ENCODE assay signal across 9 mouse cellular contexts in genomic region chr15:66353825-66354452, GRCm38 (mm10).
DNase-seq lines count a peak whose midpoint lies in the region; ATAC-seq and TF ChIP-seq lines count a peak whose summit lies in the region.
"Had no signal": no experiment of that assay in that cellular context is flagged by ENCODE, and none has a peak within 500 bp of the region (broad histone marks: within the 10 kb centered on the region; RNA-seq: fewer than 3 reads in every experiment).

No protein-coding gene starts in this region.

- no peaks in the 10 kb centered on the region for H3K4me1 ChIP-seq in hindbrain, postnatal 0 days (ENCODE audit: insufficient read depth, low read length)
- H3K4me1 ChIP-seq in hindbrain, embryonic 11.5 days (replicated peaks; ENCODE audit: control insufficient read depth, insufficient read depth, low read length) = no peaks in the 10 kb centered on the region
- H3K4me1 ChIP-seq: lung, embryonic 15.5 days had no signal

- H3K27ac ChIP-seq in hindbrain, postnatal 0 days = no peak overlapping the region; the same call in 1 of the 2 replicates
- no peak overlapping the region for H3K27ac ChIP-seq in hindbrain, embryonic 11.5 days (ENCODE audit: low read depth, low read length)
- H3K27ac ChIP-seq: lung, embryonic 15.5 days had no signal

- no peaks in the 10 kb centered on the region for H3K9me3 ChIP-seq in hindbrain, postnatal 0 days (ENCODE audit: low read length)
- no peaks in the 10 kb centered on the region for H3K9me3 ChIP-seq in hindbrain, embryonic 11.5 days (ENCODE audit: control insufficient read depth, low read length)
- H3K9me3 ChIP-seq: lung, embryonic 15.5 days had no signal

- 52% methylated on average over 3 of the region's 3 CpGs for whole genome bisulfite sequencing in hindbrain, postnatal 0 days
- 90% methylated on average over 3 of the region's 3 CpGs for WGBS in hindbrain, embryonic 11.5 days

- no peak overlapping the region for H3K9ac ChIP-seq in hindbrain, postnatal 0 days (replicated peaks; ENCODE audit: low read length)
- H3K9ac ChIP-seq in hindbrain, embryonic 11.5 days (ENCODE audit: low read depth, low read length) = no peak overlapping the region
- H3K9ac ChIP-seq: lung, embryonic 15.5 days had no signal

- no peaks in the 10 kb centered on the region for H3K36me3 ChIP-seq in hindbrain, postnatal 0 days (ENCODE audit: insufficient read depth, low read length)
- no peaks in the 10 kb centered on the region for H3K36me3 ChIP-seq in hindbrain, embryonic 11.5 days (ENCODE audit: control insufficient read depth, insufficient read depth, low read length)
- H3K36me3 ChIP-seq: lung, embryonic 15.5 days had no signal

- no peak overlapping the region for H3K4me2 ChIP-seq in hindbrain, postnatal 0 days (ENCODE audit: low read depth, low read length)
- no peak overlapping the region for H3K4me2 ChIP-seq in hindbrain, embryonic 11.5 days (replicated peaks; ENCODE audit: low read depth, low read length)
- H3K4me2 ChIP-seq: lung, embryonic 15.5 days had no signal

- peak; percentile 83 for DNase-seq in hindbrain, postnatal 0 days (ENCODE audit: low spot score)
- DNase-seq in hindbrain, embryonic 11.5 days (ENCODE audit: low spot score) = no peak
- DNase-seq in adrenal gland, postnatal 25 days = peak; percentile 12
- DNase-seq in layer of hippocampus, adult 9-11 months = peak; percentile 71
- peak; percentile 75 for DNase-seq in right cerebral cortex, postnatal 14 days
- DNase-seq in ovary, adult 18-20 months (ENCODE audit: low spot score) = no peak
- no peak for DNase-seq in thymus, adult 18-20 months

- peak; percentile 90 for ATAC-seq in hindbrain, postnatal 0 days
- ATAC-seq in hindbrain, embryonic 11.5 days (ENCODE audit: low FRiP score) = no peak
- peak; percentile 97 for ATAC-seq in frontal cortex, adult (ENCODE audit: low TSS enrichment)

- no peak overlapping the region for H3K4me3 ChIP-seq in hindbrain, postnatal 0 days (ENCODE audit: low read length)
- no peak overlapping the region for H3K4me3 ChIP-seq in hindbrain, embryonic 11.5 days (ENCODE audit: low read depth, low read length)
- H3K4me3 ChIP-seq: lung, embryonic 15.5 days had no signal

- H3K27me3 ChIP-seq in hindbrain, postnatal 0 days (ENCODE audit: insufficient read depth, low read length) = no peaks in the 10 kb centered on the region
- H3K27me3 ChIP-seq in hindbrain, embryonic 11.5 days (ENCODE audit: control insufficient read depth, insufficient read depth, low read length) = no peaks in the 10 kb centered on the region
- H3K27me3 ChIP-seq: lung, embryonic 15.5 days had no signal

- TF ChIP-seq CTCF in hindbrain, postnatal 0 days (IDR thresholded peaks at IDR 0.05; ENCODE audit: low read depth) = no peak

Comparison
In these comparisons a context has a peak if more than half of its experiments do, and no peak if none do; other contexts are left out.
1. DNase-seq: peak in hindbrain, postnatal 0 days (single experiment), adrenal gland, postnatal 25 days (single experiment), layer of hippocampus, adult 9-11 months (single experiment) and right cerebral cortex, postnatal 14 days (single experiment); none in hindbrain, embryonic 11.5 days (single experiment), ovary, adult 18-20 months (single experiment) and thymus, adult 18-20 months (0 of 2).